Mouse (Mus musculus) urinary bladder, adult 2 months (tissue): ENCODE measurements around the gene Asb17. TPM values are rescaled to one million over a fixed set of nuclear protein-coding genes. Genes with fewer than 3 reads are reported as not detected.

Experiments used
- DNase-seq: peaks from one replicate; pipeline ENCODE4 v3.0.0; 2022; ENCODE audit warnings: low spot score
- polyA plus RNA-seq: library from polyadenylated mRNA; depleted of rRNA; stranded (reverse); fragments of >200 nt; gene quantifications from 2 replicates; pipeline ENCODE4 v1.2.3, GENCODE M21; 2012; rRNA removed

The Asb17 gene
- polyA plus RNA-seq, 1 experiment, result 0.11 TPM

DNA sequence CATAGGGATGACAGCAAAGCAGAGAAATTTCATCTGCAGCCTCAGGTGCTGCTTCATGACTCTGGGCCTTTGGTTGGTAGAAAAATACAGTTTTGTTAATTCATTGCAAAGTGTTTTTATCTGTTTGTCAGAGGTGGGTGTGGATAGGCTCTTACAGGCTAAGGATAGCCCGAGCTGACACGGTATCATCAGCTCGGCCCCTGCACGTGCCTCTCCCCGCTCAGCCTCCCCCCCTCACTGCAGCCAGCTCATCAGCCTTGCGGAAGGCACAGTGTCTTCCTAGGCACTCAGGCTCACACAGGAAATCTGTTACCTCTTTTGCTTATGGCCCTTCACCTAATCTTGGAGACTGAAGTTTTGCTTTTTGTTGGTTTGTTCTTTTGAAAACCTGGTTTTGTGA is 44.1 kb downstream of the Asb17 start:
- no peak for DNase-seq

DNA sequence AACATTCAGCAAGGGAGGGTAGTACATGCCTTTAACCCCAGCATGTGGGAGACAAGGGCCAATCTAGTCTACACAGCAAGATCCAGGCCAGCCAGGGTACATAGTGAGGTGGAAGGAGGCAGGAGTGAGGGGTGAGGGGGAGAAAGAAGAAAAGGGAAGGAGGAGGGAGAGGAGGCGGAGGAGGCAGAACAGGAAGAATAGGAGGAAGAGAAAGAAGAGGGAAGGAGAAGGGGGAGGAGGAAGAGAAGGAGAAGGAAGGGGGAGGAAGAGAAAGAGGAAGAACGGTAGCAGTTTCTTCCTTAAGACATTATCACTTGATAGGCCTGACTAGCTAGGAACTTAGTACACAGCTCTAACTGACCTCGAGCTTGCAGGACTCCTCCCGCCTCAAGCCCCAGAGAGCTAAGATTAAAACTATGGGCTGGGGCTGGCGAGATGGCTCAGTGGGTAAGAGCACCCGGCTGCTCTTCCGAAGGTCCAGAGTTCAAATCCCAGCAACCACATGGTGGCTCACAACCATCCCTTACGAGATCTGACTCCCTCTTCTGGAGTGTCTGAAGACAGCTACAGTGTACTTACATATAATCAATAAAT is 45.3 kb downstream of the Asb17 start:
- DNase-seq, result no peak

DNA sequence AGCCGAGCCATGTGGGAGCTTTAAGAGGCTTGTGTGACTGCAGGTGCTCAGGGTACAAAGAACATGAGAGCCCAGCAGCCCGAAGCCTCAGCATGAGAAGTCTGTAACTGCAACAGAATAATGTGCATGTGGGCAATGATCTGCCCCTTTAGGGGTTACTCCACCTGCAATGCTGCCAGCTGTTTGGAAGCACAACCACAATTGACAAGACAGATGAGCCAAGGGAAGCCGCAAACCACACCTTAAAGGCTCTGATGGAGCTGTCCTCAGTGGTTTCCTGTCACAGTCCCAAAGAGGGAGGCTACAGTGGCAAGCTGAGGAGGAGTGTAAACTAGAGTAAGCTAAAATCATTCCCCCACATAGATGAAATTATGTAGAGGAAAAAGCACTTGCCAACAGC is 51.4 kb downstream of the Asb17 start:
- DNase-seq, result no peak

DNA sequence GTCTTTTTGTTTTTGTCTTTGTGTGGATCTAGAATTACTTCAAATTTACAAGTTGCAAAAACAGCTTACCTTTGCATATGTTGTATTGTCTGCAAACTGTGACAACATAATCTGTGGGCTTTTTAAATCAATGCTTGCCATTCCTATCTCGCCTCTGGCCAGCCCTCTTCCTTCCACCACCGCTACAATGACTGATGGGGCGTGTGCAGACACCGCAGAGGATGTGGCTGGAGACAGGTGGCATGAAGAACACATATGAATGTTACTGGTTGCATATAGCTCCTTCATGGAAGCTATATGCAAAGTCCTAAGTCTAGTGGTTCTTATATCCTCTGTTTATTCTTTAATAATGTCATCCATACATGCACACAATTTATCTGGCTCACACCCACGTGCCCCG is 53.2 kb downstream of the Asb17 start:
- no peak for DNase-seq

DNA sequence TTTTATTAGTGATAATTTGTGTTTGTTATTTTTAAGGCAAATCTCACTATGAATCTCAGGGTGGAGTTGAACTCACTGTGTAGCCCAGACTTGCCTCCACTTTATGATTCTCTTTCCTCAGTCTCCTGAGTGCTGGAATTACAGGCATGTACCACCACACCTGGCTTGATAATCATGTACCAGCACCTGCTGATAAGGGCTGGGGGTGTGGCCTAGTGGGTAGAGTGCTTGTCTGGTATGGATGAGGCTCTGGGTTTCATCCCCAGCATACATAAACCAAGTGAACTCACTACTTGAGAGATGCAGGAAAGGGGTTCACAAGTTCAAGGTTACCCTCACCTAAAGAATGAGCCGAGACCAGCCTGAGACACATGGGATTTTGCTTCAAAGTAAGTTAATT is 57.9 kb downstream of the Asb17 start:
- no peak for DNase-seq

DNA sequence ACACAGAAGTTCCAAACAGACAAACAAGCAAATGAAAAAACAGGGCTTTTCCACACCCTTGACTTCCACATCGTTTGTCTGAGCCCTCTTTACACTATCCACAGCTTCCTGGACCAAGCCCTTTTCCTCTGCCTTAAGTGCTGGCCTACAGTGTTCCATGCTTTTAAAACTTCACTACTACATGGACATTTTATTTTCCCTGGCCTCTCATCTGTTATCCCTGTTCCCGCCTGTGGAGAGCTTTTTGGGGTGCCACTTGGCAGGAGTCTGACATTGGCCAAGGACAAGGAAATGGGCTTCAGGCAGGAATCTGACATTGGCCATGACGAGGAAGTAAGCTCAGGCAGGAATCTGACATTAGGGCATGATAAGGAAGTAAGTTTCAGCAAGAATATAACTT is 58.6 kb downstream of the Asb17 start:
- DNase-seq, result no peak

DNA sequence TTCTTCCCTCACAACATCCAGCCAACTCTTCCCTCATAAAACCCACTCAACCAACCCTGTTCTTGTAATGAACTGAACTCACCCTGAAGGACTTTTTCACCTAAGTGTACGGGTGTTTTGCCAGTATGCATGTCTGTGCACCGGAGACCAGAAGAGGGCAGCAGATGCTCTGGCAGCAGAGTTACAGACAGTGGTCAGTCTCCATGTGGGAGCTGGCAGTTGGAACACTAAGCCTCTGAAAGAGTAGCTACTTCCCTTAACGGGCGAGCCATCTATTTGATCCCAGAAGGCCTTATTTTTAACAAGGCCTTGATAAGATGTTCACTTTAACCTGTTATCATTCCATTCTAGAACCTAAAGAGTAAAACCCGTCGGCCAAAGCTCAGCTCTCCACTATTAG is 60.6 kb downstream of the Asb17 start:
- no peak for DNase-seq

Other genes with a start within 250 kb of the Asb17 start
- 2.9 and 4.3 TPM in 2 replicates for gene St6galnac3, start 119.0 kb upstream of the Asb17 start, polyA plus RNA-seq
- gene Msh4, start 61.9 kb downstream of the Asb17 start, polyA plus RNA-seq, result 0.03 TPM in 1 of 2 replicates, not detected in the other
- 60.8 and 74.4 TPM in 2 replicates for gene Rabggtb, start 68.8 kb downstream of the Asb17 start, polyA plus RNA-seq
- gene Acadm, start 100.4 kb downstream of the Asb17 start, polyA plus RNA-seq, result 109 and 111 TPM in 2 replicates
- 0.09 and 0.12 TPM in 2 replicates for gene Slc44a5, start 129.2 kb downstream of the Asb17 start, polyA plus RNA-seq